Mouse (Mus musculus) neural tube, embryonic 10.5 days (tissue): Measurements from ENCODE around the gene Gm21738.
"Not testable (repeated sequence)": the region's sequence is repeated elsewhere in the genome, so short reads cannot be mapped to it uniquely, and the experiment has no call there.

ENCODE experiments used
- DNase-seq: peaks from one replicate; pipeline ENCODE4 v3.0.0-alpha.2; 2017; ENCODE audit warnings: low spot score; ENCODE audit errors: extremely low spot score

Gene Gm21738

DNA sequence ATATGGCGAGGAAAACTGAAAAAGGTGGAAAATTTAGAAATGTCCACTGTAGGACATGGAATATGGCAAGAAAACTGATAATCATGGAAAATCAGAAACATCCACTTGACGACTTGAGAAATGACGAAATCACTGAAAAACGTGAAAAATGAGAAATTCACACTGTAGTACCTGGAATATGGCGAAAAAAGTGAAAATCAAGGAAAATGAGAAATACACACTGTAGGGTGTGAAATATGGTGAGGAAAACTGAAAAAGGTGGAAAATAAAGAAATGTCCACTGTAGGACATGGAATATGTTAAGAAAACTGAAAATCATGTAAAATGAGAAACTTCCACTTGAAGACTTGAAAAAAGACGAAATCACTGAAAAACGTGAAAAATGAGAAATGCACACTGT lies at the start of gene Gm21738:
Gene Gm21738 (minus strand): TSS at position 101 of the 400 bp plus-strand sequence.
- DNase-seq: not testable (repeated sequence)

DNA sequence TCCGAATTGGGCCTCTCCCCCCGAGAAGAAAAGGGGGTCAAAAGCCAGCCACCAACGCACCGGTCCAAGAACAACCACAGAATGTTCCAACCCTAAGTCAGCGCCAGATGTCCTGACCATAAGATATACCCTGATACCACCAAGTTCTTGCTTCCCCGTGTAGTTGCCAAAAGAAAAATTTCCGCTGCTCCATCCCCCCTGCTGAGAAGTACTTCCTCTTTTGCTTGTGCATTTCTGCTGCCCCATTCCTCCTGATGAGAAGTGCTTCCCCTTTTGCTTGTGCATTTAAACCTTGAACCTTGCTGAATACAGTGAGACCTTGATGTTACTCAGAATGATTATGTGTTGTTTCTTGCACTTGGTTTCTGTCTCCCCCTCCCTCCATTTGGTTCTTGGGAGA lies 35.0 kb downstream of the Gm21738 start:
- not testable (repeated sequence) for DNase-seq
